Mouse (Mus musculus) forebrain, embryonic 12.5 days (tissue): ENCODE measurements around the gene Cpeb1. TPM values are rescaled to one million over a fixed set of nuclear protein-coding genes. Genes with fewer than 3 reads are reported as not detected.

ENCODE experiments used
- ATAC-seq: fragments of 200-750 bp; cut with Nextera tagmentation; 2 replicates; pipeline ENCODE4 v1.8.0; 2017; ENCODE audit warnings: moderate TSS enrichment; ENCODE audit not compliant: low FRiP score
- H3K27ac ChIP-seq: fragments of 300-500 bp; sonication (generic); 2 replicates; pipeline ENCODE4 v1.5.1; 2016; ENCODE audit warnings: mild to moderate bottlenecking
- H3K27me3 ChIP-seq: fragments of 300-500 bp; sonication (generic); 2 replicates; pipeline ENCODE4 v1.6.1; 2016; ENCODE audit warnings: mild to moderate bottlenecking
- H3K36me3 ChIP-seq: fragments of 300-500 bp; sonication (generic); replicated peaks from 2 replicates; pipeline ENCODE4 v1.6.1; 2016; ENCODE audit warnings: mild to moderate bottlenecking
- H3K4me1 ChIP-seq: fragments of 300-500 bp; sonication (generic); 2 replicates; pipeline ENCODE4 v1.6.1; 2016
- H3K4me2 ChIP-seq: fragments of 300-500 bp; sonication (generic); 2 replicates; pipeline ENCODE4 v1.6.1; 2016; ENCODE audit warnings: mild to moderate bottlenecking, moderate library complexity
- H3K4me3 ChIP-seq: fragments of 300-500 bp; sonication (generic); replicated peaks from 2 replicates; pipeline ENCODE4 v1.5.1; 2016; ENCODE audit warnings: mild to moderate bottlenecking
- H3K9ac ChIP-seq: fragments of 300-500 bp; sonication (generic); 2 replicates; pipeline ENCODE4 v1.6.1; 2016; ENCODE audit warnings: mild to moderate bottlenecking
- H3K9me3 ChIP-seq: fragments of 300-500 bp; sonication (generic); 2 replicates; pipeline ENCODE4 v1.6.1; 2016
- WGBS: fragments of 180-500 bp; shearing (Covaris S2); methylation state at CpG from one replicate; pipeline ENCODE4 v1.1.7; 2016; 5-methylcytosine and 5-hydroxymethylcytosine counted together
- polyA plus RNA-seq: library from polyadenylated mRNA; unstranded; fragments of >200 nt; fragmentation: Nextera tagmentation; extraction: Ambion mirVana; gene quantifications from 2 replicates; pipeline ENCODE4 v1.2.1, GENCODE M21; 2016

Cpeb1 gene
- polyA plus RNA-seq, 1 experiment from 2014 or later = 1.5 TPM

DNA sequence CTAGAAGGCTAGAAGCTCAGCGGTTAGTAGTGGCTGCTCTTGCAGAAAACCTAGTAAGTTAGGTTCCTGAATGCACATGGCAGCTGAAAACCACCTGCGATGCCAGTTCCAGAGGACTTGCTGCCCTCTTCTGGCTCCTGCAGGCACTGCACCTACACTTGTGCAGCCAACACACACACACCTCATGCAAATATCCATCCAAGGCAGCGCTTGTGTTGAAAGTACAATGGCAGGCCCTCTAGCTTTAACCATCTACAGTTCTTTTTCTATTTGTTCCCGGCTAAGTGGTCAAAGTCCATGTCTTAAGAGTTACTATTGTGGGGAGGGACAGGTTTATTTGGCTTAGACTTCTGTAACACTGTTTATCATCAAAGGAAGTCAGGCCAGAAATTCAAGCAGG lies 115.5 kb downstream of the Cpeb1 start:
- H3K27me3 ChIP-seq = no peaks in the 10 kb centered on the region
- H3K4me2 ChIP-seq = no peak overlapping the region
- no peak for ATAC-seq
- no peak overlapping the region for H3K4me3 ChIP-seq
- peaks cover 64% of the 10 kb centered on the region for H3K36me3 ChIP-seq
- no peaks in the 10 kb centered on the region for H3K9me3 ChIP-seq
- H3K9ac ChIP-seq = no peak overlapping the region
- WGBS = 87% methylated on average over 4 of the region's 4 CpGs
- peaks cover 32% of the 10 kb centered on the region for H3K4me1 ChIP-seq
- no peak overlapping the region for H3K27ac ChIP-seq

GRCm38 (mm10) chr7:81338522-81338873 lies 116.8 kb downstream of the Cpeb1 start:
- Histone ChIP-seq H3K36me3 (peaks cover 60% of the 10 kb centered on the region), H3K4me1 (peaks cover 26% of the 10 kb centered on the region), H3K4me3 (no peak overlapping the region), H3K4me2 (no peak overlapping the region), H3K9me3 (no peaks in the 10 kb centered on the region), H3K9ac (no peak overlapping the region), H3K27me3 (no peaks in the 10 kb centered on the region), H3K27ac (no peak overlapping the region)
- ATAC-seq = no peak
- 82% methylated on average over 3 of the region's 3 CpGs for WGBS

- no peak overlapping the region for H3K9ac ChIP-seq
- H3K4me3 ChIP-seq = no peak overlapping the region
- peaks cover 60% of the 10 kb centered on the region for H3K36me3 ChIP-seq
- H3K27me3 ChIP-seq = no peaks in the 10 kb centered on the region
- no peak overlapping the region for H3K4me2 ChIP-seq
- 94% methylated on average over 21 of the region's 21 CpGs for WGBS
- H3K27ac ChIP-seq = no peak overlapping the region
- no peak for ATAC-seq
- peaks cover 21% of the 10 kb centered on the region for H3K4me1 ChIP-seq
- H3K9me3 ChIP-seq = no peaks in the 10 kb centered on the region
Measured at GRCm38 (mm10) chr7:81337785-81338521, 117.3 kb downstream of the Cpeb1 start.

DNA sequence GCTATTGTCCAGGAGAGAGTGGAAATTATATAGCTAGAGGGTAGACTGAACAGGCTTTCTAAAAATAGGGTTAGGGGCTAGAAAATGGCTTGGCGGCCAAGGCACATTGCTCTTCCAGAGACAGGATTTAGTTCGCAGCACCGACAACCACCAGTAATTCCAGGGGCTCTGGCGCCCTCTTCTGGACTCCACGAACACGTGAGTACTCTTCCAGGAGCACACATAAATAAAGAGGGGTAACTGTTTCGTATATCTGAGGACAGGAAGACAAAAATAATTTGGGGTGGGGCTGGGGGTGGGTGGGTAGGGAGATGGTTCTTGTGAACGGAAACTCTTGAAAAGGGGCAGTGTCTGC lies 118.9 kb downstream of the Cpeb1 start:
- no peak overlapping the region for H3K4me3 ChIP-seq
- no peak overlapping the region for H3K9ac ChIP-seq
- H3K4me2 ChIP-seq = no peak overlapping the region
- 45% methylated on average over 8 of the region's 8 CpGs for WGBS
- H3K27me3 ChIP-seq = no peaks in the 10 kb centered on the region
- H3K9me3 ChIP-seq = no peaks in the 10 kb centered on the region
- H3K4me1 ChIP-seq = peaks cover 15% of the 10 kb centered on the region
- peak overlapping the region; percentile 70 for H3K27ac ChIP-seq
- ATAC-seq = no peak
- H3K36me3 ChIP-seq = peaks cover 52% of the 10 kb centered on the region

DNA sequence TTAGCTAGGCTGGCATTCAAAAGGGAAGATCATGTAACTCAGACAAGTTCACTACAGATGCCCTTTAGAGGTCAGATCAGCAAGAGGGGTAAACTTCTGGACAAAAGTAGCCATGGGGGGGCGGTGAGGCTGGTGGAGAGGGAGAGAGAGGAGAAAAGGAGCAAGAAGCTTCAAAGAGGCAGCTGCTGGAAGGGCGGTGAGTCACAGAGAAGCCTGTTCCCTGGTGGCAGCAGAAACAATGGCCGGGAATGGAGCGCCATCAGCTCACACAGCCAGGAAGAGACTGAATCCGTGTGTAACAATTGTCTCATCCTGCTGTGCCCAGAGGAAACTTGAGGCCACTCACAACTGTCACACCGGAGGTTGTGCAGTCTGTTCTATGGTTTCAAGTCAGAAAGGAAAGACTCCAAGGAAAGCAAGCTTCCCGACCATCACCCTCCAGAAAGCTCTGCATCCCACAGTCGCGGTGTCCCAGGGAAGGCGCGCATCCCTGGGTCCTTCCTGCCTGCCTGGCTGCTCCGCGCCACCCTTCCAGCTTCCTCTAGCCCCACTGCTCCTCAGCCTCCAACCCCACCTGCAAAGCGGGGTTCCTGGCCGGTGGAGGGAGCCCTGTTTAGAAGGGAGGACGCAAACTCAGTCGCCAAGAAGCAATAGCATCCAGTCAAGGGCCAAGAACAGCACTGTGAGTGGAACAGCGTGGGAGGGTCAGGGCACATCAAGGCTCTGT lies 119.4 kb downstream of the Cpeb1 start:
- Histone ChIP-seq H3K36me3 (peaks cover 47% of the 10 kb centered on the region), H3K4me3 (no peak overlapping the region), H3K4me1 (peaks cover 18% of the 10 kb centered on the region), H3K27ac (peak overlapping the region; percentile 70), H3K9ac (0 out of 2 replicates have a peak overlapping the region, but pooled peaks have one; percentile 1), H3K27me3 (no peaks in the 10 kb centered on the region), H3K9me3 (no peaks in the 10 kb centered on the region), H3K4me2 (no peak overlapping the region)
- ATAC-seq = peak; percentile 13; the same call in 1 of the 2 replicates
- 51% methylated on average over 18 of the region's 18 CpGs for WGBS

- H3K4me3 ChIP-seq = no peak overlapping the region
- H3K9ac ChIP-seq = no peak overlapping the region
- WGBS = 86% methylated on average over 7 of the region's 7 CpGs
- H3K9me3 ChIP-seq = no peaks in the 10 kb centered on the region
- no peak overlapping the region for H3K4me2 ChIP-seq
- peaks cover 20% of the 10 kb centered on the region for H3K36me3 ChIP-seq
- no peak overlapping the region for H3K27ac ChIP-seq
- H3K27me3 ChIP-seq = no peaks in the 10 kb centered on the region
- no peak for ATAC-seq
- peaks cover 21% of the 10 kb centered on the region for H3K4me1 ChIP-seq
Measured at GRCm38 (mm10) chr7:81331851-81332250, 123.4 kb downstream of the Cpeb1 start.

DNA sequence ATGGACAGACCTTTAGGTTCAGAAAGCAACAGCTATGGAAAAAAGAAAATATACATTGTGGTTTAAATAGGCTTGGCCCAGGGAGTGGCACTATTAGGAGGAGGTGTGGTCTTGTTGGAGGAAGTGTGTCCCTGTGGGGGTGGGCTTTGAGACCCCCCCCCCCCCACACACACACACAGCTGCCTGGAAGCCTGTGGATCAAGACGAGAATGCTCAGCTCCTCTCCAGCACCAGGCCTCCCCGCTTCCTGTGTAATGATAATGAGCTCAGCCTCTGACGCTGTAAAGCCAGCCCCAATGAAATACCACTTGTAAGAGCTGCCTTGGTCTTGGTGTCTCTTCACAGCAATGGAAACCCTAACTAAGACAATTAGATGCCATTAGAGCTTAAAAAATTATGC lies 124.5 kb downstream of the Cpeb1 start:
- Histone ChIP-seq H3K4me3 (no peak overlapping the region), H3K27me3 (no peaks in the 10 kb centered on the region), H3K36me3 (peaks cover 20% of the 10 kb centered on the region), H3K4me1 (peaks cover 15% of the 10 kb centered on the region), H3K9me3 (no peaks in the 10 kb centered on the region), H3K27ac (no peak overlapping the region), H3K4me2 (no peak overlapping the region), H3K9ac (no peak overlapping the region)
- ATAC-seq = no peak
- 14% methylated on average over 3 of the region's 3 CpGs for WGBS

- 83% methylated on average over 10 of the region's 10 CpGs for WGBS
Measured at GRCm38 (mm10) chr7:81327661-81328060, 127.6 kb downstream of the Cpeb1 start.

GRCm38 (mm10) chr7:81326859-81327258 lies 128.4 kb downstream of the Cpeb1 start:
- peaks cover 3% of the 10 kb centered on the region; the same call in 1 of the 2 replicates for H3K36me3 ChIP-seq
- 82% methylated on average over 6 of the region's 6 CpGs for WGBS
- H3K27me3 ChIP-seq = no peaks in the 10 kb centered on the region
- H3K9ac ChIP-seq = no peak overlapping the region
- no peak for ATAC-seq
- no peak overlapping the region for H3K27ac ChIP-seq
- no peak overlapping the region for H3K4me2 ChIP-seq
- H3K9me3 ChIP-seq = no peaks in the 10 kb centered on the region
- no peak overlapping the region for H3K4me3 ChIP-seq
- H3K4me1 ChIP-seq = peaks cover 10% of the 10 kb centered on the region; the same call in 1 of the 2 replicates

More at GRCm38 (mm10) chr7:81327661-81328060, 127.6 kb downstream of the Cpeb1 start:
- no peak overlapping the region for H3K4me3 ChIP-seq
- no peaks in the 10 kb centered on the region for H3K9me3 ChIP-seq
- no peaks in the 10 kb centered on the region for H3K27me3 ChIP-seq
- H3K9ac ChIP-seq = no peak overlapping the region
- H3K4me2 ChIP-seq = no peak overlapping the region
- H3K27ac ChIP-seq = no peak overlapping the region
- H3K4me1 ChIP-seq = peaks cover 10% of the 10 kb centered on the region; the same call in 1 of the 2 replicates
- no peak for ATAC-seq
- peaks cover 5% of the 10 kb centered on the region for H3K36me3 ChIP-seq

GRCm38 (mm10) chr7:81326043-81326442 lies 129.2 kb downstream of the Cpeb1 start:
- Histone ChIP-seq H3K36me3 (peaks cover 3% of the 10 kb centered on the region; the same call in 1 of the 2 replicates), H3K4me1 (peaks cover 4% of the 10 kb centered on the region; the same call in 1 of the 2 replicates), H3K4me2 (no peak overlapping the region), H3K4me3 (no peak overlapping the region), H3K27me3 (no peaks in the 10 kb centered on the region), H3K27ac (no peak overlapping the region), H3K9me3 (no peaks in the 10 kb centered on the region), H3K9ac (no peak overlapping the region)
- no peak for ATAC-seq
- 91% methylated on average over 12 of the region's 12 CpGs for WGBS

DNA sequence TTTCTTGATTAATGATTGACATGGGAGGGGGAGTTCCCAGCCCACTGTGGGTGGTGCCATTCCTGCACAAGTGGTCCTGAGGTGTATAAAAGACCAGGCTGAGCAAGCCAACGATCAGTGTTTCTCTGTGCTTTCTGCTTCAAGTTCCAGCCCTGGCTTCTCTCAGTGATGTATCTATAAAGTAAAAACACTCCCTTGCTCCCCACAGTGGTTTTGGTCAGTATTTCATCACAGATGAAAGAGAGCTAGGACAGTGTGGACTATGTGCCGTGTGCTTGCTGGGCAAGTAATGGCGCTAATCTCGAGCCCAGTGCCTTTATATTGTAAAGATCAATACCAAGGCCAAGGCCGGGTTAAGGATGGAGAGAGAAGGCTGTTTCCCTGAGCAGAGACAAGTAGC lies 133.5 kb downstream of the Cpeb1 start:
- no peaks in the 10 kb centered on the region for H3K27me3 ChIP-seq
- no peak overlapping the region for H3K4me2 ChIP-seq
- H3K9me3 ChIP-seq = no peaks in the 10 kb centered on the region
- no peak overlapping the region for H3K9ac ChIP-seq
- 82% methylated on average over 5 of the region's 5 CpGs for WGBS
- H3K4me1 ChIP-seq = no peaks in the 10 kb centered on the region
- H3K27ac ChIP-seq = no peak overlapping the region
- H3K4me3 ChIP-seq = no peak overlapping the region
- ATAC-seq = no peak
- H3K36me3 ChIP-seq = no peaks in the 10 kb centered on the region

- H3K9me3 ChIP-seq = no peaks in the 10 kb centered on the region
- no peaks in the 10 kb centered on the region for H3K36me3 ChIP-seq
- no peak overlapping the region for H3K27ac ChIP-seq
- no peak overlapping the region for H3K9ac ChIP-seq
- H3K4me1 ChIP-seq = no peaks in the 10 kb centered on the region
- ATAC-seq = no peak
- no peak overlapping the region for H3K4me2 ChIP-seq
- H3K27me3 ChIP-seq = no peaks in the 10 kb centered on the region
- H3K4me3 ChIP-seq = no peak overlapping the region
- WGBS = 88% methylated on average over 6 of the region's 6 CpGs
Measured at GRCm38 (mm10) chr7:81319749-81320148, 135.5 kb downstream of the Cpeb1 start.
